Mouse (Mus musculus): Measurements from ENCODE around the gene Zfp462. TPM values are rescaled to one million over a fixed set of nuclear protein-coding genes. Genes with fewer than 3 reads are reported as not detected.

Zfp462 gene
- total RNA-seq, 4 experiments from 2014 or later, result 4.4 to 7.8 (median 6.4) TPM

DNA sequence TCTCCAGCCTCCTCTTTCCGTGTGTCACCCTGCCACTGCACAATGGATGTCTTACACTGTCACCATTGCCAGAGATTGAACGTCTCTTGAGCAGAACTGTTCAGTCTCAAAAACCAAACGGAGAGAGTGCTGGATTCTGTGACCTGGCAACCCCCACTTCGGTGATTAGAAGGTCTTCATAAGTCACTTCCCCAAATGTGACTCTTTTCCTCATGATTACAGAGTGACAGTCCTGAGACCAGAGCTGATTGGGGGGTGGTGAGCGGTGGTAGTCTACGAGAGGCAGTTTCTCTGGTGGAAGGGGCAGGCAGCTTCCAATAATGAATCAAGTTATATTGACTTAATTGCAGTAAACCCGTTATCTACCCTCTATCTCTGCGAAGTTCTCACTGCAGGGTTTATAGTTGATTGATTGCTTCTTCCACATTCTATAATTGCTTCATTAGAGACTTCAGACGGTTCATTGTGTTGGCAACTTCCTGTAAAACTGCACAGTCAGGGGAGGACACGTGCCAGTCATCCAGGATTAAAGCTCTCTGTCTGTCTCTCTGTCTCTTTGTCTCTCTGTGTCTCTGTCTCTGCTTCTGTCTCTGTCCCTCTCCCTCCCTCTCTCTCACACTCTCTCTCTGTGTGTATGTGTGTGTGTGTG is 173.1 kb downstream of the Zfp462 start:
- no peak for DNase-seq (ENCODE audit: low spot score)

DNA sequence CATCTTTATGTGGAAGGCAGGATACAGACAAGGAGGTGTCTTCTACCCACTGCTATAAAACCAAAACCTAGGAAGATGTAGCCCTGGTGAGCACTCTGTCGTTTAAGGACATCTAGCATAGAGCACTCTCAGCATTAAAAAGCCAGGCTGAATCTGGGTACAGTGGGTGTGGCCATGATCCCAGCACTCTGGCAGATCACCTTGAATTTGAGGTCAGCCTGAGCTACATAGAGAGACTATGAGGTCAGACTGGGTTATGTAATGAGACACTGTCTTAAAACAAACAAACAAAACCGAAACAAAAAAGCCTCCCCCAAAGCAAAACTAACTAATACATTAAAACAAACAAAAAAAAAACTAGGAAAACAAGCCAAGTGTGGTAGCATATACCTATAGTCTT is 176.3 kb downstream of the Zfp462 start:
- DNase-seq (ENCODE audit: low spot score), result no peak

GRCm38 (mm10) chr4:55121952-55122351 is 177.1 kb downstream of the Zfp462 start:
- DNase-seq (ENCODE audit: low spot score), result no peak

DNA sequence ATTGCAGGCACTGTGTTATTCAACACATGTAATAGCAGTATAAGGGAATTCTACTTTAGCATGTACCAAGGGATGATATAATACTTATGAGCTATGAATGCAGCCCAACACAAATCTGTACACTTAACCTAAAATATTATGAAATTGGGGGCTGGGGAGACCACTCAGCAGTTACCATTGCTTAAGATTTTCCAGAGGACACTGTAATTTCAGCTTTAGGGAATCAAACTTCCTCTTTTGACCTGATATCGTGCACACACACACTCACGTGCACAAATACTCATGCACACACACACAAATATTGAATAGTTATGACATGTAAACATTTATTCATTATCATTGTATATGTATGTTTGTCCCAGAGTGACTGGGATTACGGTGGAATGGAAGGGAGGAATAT is 179.3 kb downstream of the Zfp462 start:
- no peak for DNase-seq (ENCODE audit: low spot score)

DNA sequence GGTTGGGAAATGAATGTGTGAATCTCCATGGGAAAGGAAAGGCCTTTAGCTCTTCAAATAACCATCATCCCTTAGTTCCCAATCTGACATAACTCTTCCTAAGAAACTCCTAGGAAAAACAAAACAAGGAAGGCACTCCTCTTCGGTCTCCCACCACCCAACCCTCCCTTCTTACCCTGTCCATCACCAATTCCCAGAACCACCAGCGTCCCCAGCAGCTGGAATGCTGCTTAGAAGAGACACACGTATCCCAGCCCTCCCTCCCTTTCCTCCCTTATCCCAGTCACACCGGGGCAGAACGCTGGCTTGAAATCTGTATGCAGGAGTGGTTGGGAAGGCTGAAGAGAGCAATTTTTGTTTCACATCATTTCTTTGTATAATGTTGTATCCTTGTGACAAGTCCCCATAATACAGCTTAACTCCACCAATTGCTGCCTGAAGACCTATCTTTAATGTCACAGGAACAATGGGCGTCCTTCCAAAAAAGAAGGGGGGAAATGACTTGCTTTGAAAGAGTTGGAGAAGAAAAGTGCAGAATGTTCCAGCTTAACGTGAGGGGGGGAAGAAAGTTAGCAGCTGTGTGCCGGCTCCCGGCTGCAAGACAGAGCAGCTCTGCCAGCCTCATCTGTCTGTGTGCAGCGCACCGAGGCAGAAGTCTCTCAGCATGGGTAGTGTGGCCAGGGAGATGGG is 180.3 kb downstream of the Zfp462 start:
- peak; percentile 38 for DNase-seq (ENCODE audit: low spot score)

GRCm38 (mm10) chr4:55125738-55126054 is 180.8 kb downstream of the Zfp462 start:
- peak; percentile 23 for DNase-seq (ENCODE audit: low spot score)

GRCm38 (mm10) chr4:55127228-55127901 is 182.5 kb downstream of the Zfp462 start:
- no peak for DNase-seq (ENCODE audit: low spot score)

DNA sequence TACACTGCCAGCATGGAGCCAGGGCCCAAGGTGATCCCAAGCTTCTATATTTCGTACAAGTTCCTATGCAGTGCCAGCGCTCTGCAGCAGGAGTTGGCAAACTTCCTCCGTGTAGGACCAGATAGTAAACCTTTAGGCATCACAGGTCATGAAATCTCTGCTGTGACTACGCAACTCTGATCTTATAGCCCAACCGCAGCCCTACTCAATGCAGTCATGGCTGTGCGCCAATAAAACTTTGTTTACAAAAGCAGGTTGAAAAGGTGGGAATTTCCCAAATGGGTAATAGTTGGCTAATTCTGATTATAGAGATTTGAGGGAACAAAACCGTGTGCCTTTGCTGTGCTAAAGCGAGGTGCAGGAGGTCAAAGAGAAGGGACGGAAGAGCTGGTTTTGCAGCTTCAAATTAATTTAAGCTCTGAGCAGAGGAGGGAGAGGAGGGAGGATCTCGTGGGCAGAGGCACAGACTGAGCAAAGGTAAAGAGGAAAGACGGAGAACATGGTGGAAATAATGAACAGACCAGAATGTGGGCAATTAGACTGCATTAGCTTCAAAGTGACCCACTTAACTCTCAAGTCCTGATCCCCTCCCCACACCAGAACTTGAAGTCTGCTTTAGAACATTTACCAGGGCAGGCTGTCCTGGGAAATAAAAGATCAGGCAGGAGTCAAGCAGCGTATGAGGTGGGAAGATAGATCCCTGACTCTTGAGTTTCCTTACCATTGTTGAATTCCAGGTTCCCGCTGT is 183.4 kb downstream of the Zfp462 start:
- DNase-seq (ENCODE audit: low spot score), result no peak

All from heart, adult 8-10 months (tissue).